Mouse (Mus musculus): ENCODE results near the gene Ndufa5. TPM values are rescaled to one million over a fixed set of nuclear protein-coding genes. Genes with fewer than 3 reads are reported as not detected.

The Ndufa5 gene
- polyA plus RNA-seq, 1 experiment from 2014 or later, result 342 TPM

GRCm38 (mm10) chr6:24552046-24552445, 24.2 kb upstream of the Ndufa5 start:
- H3K9ac ChIP-seq, result no peak overlapping the region
- WGBS, result 74% methylated on average over 7 of the region's 7 CpGs
- H3K27me3 ChIP-seq, result no peaks in the 10 kb centered on the region
- H3K9me3 ChIP-seq, result no peaks in the 10 kb centered on the region
- no peak overlapping the region for H3K27ac ChIP-seq
- no peak overlapping the region for H3K4me2 ChIP-seq
- no peak overlapping the region for H3K4me3 ChIP-seq
- H3K36me3 ChIP-seq, result no peaks in the 10 kb centered on the region
- no peak for ATAC-seq (ENCODE audit: insufficient number of reproducible peaks, insufficient read depth, low FRiP score, low TSS enrichment, low read depth)
- peaks cover 8% of the 10 kb centered on the region; the same call in 1 of the 2 replicates for H3K4me1 ChIP-seq

GRCm38 (mm10) chr6:24549801-24550200, 22.0 kb upstream of the Ndufa5 start:
- Histone ChIP-seq H3K36me3 (no peaks in the 10 kb centered on the region), H3K4me1 (0 out of 2 replicates have a peak, but pooled peaks cover 2% of the 10 kb centered on the region), H3K9ac (no peak overlapping the region), H3K4me3 (no peak overlapping the region), H3K27me3 (no peaks in the 10 kb centered on the region), H3K9me3 (no peaks in the 10 kb centered on the region), H3K27ac (no peak overlapping the region), H3K4me2 (no peak overlapping the region)
- WGBS, result 89% methylated on average over 2 of the region's 2 CpGs
- ATAC-seq (ENCODE audit: insufficient number of reproducible peaks, insufficient read depth, low FRiP score, low TSS enrichment, low read depth), result no peak

GRCm38 (mm10) chr6:24546716-24547420, 19.1 kb upstream of the Ndufa5 start:
- no peak for ATAC-seq (ENCODE audit: insufficient number of reproducible peaks, insufficient read depth, low FRiP score, low TSS enrichment, low read depth)
- Histone ChIP-seq H3K4me2 (no peak overlapping the region), H3K4me1 (no peaks in the 10 kb centered on the region), H3K27me3 (no peaks in the 10 kb centered on the region), H3K4me3 (no peak overlapping the region), H3K9ac (no peak overlapping the region), H3K9me3 (no peaks in the 10 kb centered on the region), H3K27ac (no peak overlapping the region), H3K36me3 (no peaks in the 10 kb centered on the region)
- 66% methylated on average over 1 of the region's 1 CpGs for WGBS

GRCm38 (mm10) chr6:24543119-24543591, 15.3 kb upstream of the Ndufa5 start:
- no peaks in the 10 kb centered on the region for H3K4me1 ChIP-seq
- H3K9ac ChIP-seq, result no peak overlapping the region
- no peak overlapping the region for H3K4me3 ChIP-seq
- no peaks in the 10 kb centered on the region for H3K36me3 ChIP-seq
- no peaks in the 10 kb centered on the region for H3K27me3 ChIP-seq
- ATAC-seq (ENCODE audit: insufficient number of reproducible peaks, insufficient read depth, low FRiP score, low TSS enrichment, low read depth), result no peak
- H3K9me3 ChIP-seq, result no peaks in the 10 kb centered on the region
- WGBS, result 53% methylated on average over 6 of the region's 6 CpGs
- H3K4me2 ChIP-seq, result no peak overlapping the region
- no peak overlapping the region for H3K27ac ChIP-seq

GRCm38 (mm10) chr6:24542393-24542792, 14.6 kb upstream of the Ndufa5 start:
- H3K27ac ChIP-seq, result no peak overlapping the region
- no peaks in the 10 kb centered on the region for H3K36me3 ChIP-seq
- no peak overlapping the region for H3K9ac ChIP-seq
- no peaks in the 10 kb centered on the region for H3K4me1 ChIP-seq
- ATAC-seq (ENCODE audit: insufficient number of reproducible peaks, insufficient read depth, low FRiP score, low TSS enrichment, low read depth), result no peak
- no peaks in the 10 kb centered on the region for H3K27me3 ChIP-seq
- H3K4me3 ChIP-seq, result no peak overlapping the region
- no peak overlapping the region for H3K4me2 ChIP-seq
- H3K9me3 ChIP-seq, result no peaks in the 10 kb centered on the region

GRCm38 (mm10) chr6:24540106-24540505, 12.3 kb upstream of the Ndufa5 start:
- Histone ChIP-seq H3K9ac (no peak overlapping the region), H3K27me3 (no peaks in the 10 kb centered on the region), H3K4me3 (no peak overlapping the region), H3K4me2 (no peak overlapping the region), H3K36me3 (no peaks in the 10 kb centered on the region), H3K27ac (no peak overlapping the region), H3K9me3 (no peaks in the 10 kb centered on the region), H3K4me1 (no peaks in the 10 kb centered on the region)
- WGBS, result 73% methylated on average over 4 of the region's 4 CpGs
- ATAC-seq (ENCODE audit: insufficient number of reproducible peaks, insufficient read depth, low FRiP score, low TSS enrichment, low read depth), result no peak

GRCm38 (mm10) chr6:24538435-24538834, 10.6 kb upstream of the Ndufa5 start:
- Histone ChIP-seq H3K4me3 (no peak overlapping the region), H3K4me1 (no peaks in the 10 kb centered on the region), H3K27ac (no peak overlapping the region), H3K36me3 (no peaks in the 10 kb centered on the region), H3K9ac (no peak overlapping the region), H3K4me2 (no peak overlapping the region), H3K9me3 (no peaks in the 10 kb centered on the region), H3K27me3 (no peaks in the 10 kb centered on the region)
- no peak for ATAC-seq (ENCODE audit: insufficient number of reproducible peaks, insufficient read depth, low FRiP score, low TSS enrichment, low read depth)
- 78% methylated on average over 3 of the region's 3 CpGs for WGBS

GRCm38 (mm10) chr6:24532804-24533203, 5.0 kb upstream of the Ndufa5 start:
- Histone ChIP-seq H3K4me2 (no peak overlapping the region), H3K4me3 (no peak overlapping the region), H3K27me3 (no peaks in the 10 kb centered on the region), H3K27ac (no peak overlapping the region), H3K4me1 (peaks cover 11% of the 10 kb centered on the region), H3K36me3 (no peaks in the 10 kb centered on the region), H3K9me3 (no peaks in the 10 kb centered on the region), H3K9ac (no peak overlapping the region)
- ATAC-seq (ENCODE audit: insufficient number of reproducible peaks, insufficient read depth, low FRiP score, low TSS enrichment, low read depth), result no peak
- WGBS, result 67% methylated on average over 3 of the region's 3 CpGs

- Histone ChIP-seq H3K4me2 (peak overlapping the region; percentile 46), H3K4me1 (peaks cover 19% of the 10 kb centered on the region), H3K9me3 (no peaks in the 10 kb centered on the region), H3K27me3 (no peaks in the 10 kb centered on the region), H3K27ac (no peak overlapping the region), H3K9ac (peak overlapping the region; percentile 40; the same call in 1 of the 2 replicates), H3K36me3 (no peaks in the 10 kb centered on the region), H3K4me3 (0 out of 2 replicates have a peak overlapping the region, but pooled peaks have one; percentile 9)
- 29% methylated on average over 11 of the region's 11 CpGs for WGBS
- ATAC-seq (ENCODE audit: insufficient number of reproducible peaks, insufficient read depth, low FRiP score, low TSS enrichment, low read depth), result no peak
These were observed 3.1 kb upstream of the Ndufa5 start for GRCm38 (mm10) chr6:24530711-24531420.

- Histone ChIP-seq H3K4me1 (peaks cover 23% of the 10 kb centered on the region), H3K4me3 (0 out of 2 replicates have a peak overlapping the region, but pooled peaks have one; percentile 9), H3K36me3 (no peaks in the 10 kb centered on the region), H3K9me3 (no peaks in the 10 kb centered on the region), H3K4me2 (peak overlapping the region; percentile 46), H3K27ac (no peak overlapping the region), H3K9ac (peak overlapping the region; percentile 40; the same call in 1 of the 2 replicates), H3K27me3 (no peaks in the 10 kb centered on the region)
- WGBS, result 25% methylated on average over 4 of the region's 4 CpGs
- no peak for ATAC-seq (ENCODE audit: insufficient number of reproducible peaks, insufficient read depth, low FRiP score, low TSS enrichment, low read depth)
These were observed 2.4 kb upstream of the Ndufa5 start for GRCm38 (mm10) chr6:24530166-24530565.

- 51% methylated on average over 2 of the region's 2 CpGs for WGBS
- peak within 1 kb of the TSS; percentile 9; the same call in 1 of the 2 replicates for H3K27ac ChIP-seq
- H3K4me2 ChIP-seq, result peak within 1 kb of the TSS; percentile 82
- H3K9ac ChIP-seq, result peak within 1 kb of the TSS; percentile 82
- peak within 1 kb of the TSS; percentile 77 for H3K4me3 ChIP-seq
- H3K27me3 ChIP-seq, result no peaks in the 10 kb centered on the region
- 0 out of 2 replicates have a peak, but pooled peaks have one; percentile 2 for ATAC-seq (ENCODE audit: insufficient number of reproducible peaks, insufficient read depth, low FRiP score, low TSS enrichment, low read depth)
- peaks cover 23% of the 10 kb centered on the region for H3K4me1 ChIP-seq
- no peaks in the 10 kb centered on the region for H3K9me3 ChIP-seq
- peaks cover 6% of the 10 kb centered on the region; the same call in 1 of the 2 replicates for H3K36me3 ChIP-seq
These were observed 141 bp upstream of the Ndufa5 start, which contains the start of gene Asb15 for GRCm38 (mm10) chr6:24528064-24528243. Gene Asb15, plus strand, starts transcription at chr6:24528144.

- no peak overlapping the region for H3K4me2 ChIP-seq
- H3K36me3 ChIP-seq, result peaks cover 24% of the 10 kb centered on the region
- no peaks in the 10 kb centered on the region for H3K27me3 ChIP-seq
- H3K4me1 ChIP-seq, result peaks cover 18% of the 10 kb centered on the region
- H3K27ac ChIP-seq, result no peak overlapping the region
- no peak overlapping the region for H3K9ac ChIP-seq
- ATAC-seq (ENCODE audit: insufficient number of reproducible peaks, insufficient read depth, low FRiP score, low TSS enrichment, low read depth), result no peak
- H3K4me3 ChIP-seq, result no peak overlapping the region
- WGBS, result 88% methylated on average over 3 of the region's 3 CpGs
- H3K9me3 ChIP-seq, result no peaks in the 10 kb centered on the region
These were observed 2.1 kb downstream of the Ndufa5 start for GRCm38 (mm10) chr6:24525705-24526104.

All from embryonic facial prominence, embryonic 13.5 days (tissue).